Mouse (Mus musculus) liver, embryonic 16.5 days (tissue): ENCODE data around the gene Zfp446. TPM values are rescaled to one million over a fixed set of nuclear protein-coding genes. Genes with fewer than 3 reads are reported as not detected.

Experiments
- polyA plus RNA-seq: library from polyadenylated mRNA; unstranded; fragments of >200 nt; fragmentation: Nextera tagmentation; extraction: Ambion mirVana; gene quantifications from 2 replicates; pipeline ENCODE4 v1.2.1, GENCODE M21; 2015

Gene Zfp446
- polyA plus RNA-seq, 1 experiment from 2014 or later, result 2.9 TPM

Other genes starting within 250 kb of the Zfp446 start
- not detected in 2 replicates for gene Vmn2r56, start 242.8 kb upstream of the Zfp446 start, polyA plus RNA-seq
- gene Zscan18, start 174.2 kb upstream of the Zfp446 start, polyA plus RNA-seq, result 0.40 and 0.58 TPM in 2 replicates
- gene Zfp329, start 159.0 kb upstream of the Zfp446 start, polyA plus RNA-seq, result 1.7 and 2.3 TPM in 2 replicates
- 12.0 and 12.7 TPM in 2 replicates for gene Zfp110, start 143.1 kb upstream of the Zfp446 start, polyA plus RNA-seq
- gene Zfp128, start 96.7 kb upstream of the Zfp446 start, polyA plus RNA-seq, result 0.54 and 0.55 TPM in 2 replicates
- gene Zscan22, start 80.0 kb upstream of the Zfp446 start, polyA plus RNA-seq, result 3.3 and 3.9 TPM in 2 replicates
- 473 and 517 TPM in 2 replicates for gene Rps5, start 55.6 kb upstream of the Zfp446 start, polyA plus RNA-seq
- 0.07 and 0.09 TPM in 2 replicates for gene Rnf225, start 50.4 kb upstream of the Zfp446 start, polyA plus RNA-seq
- 2.4 and 2.6 TPM in 2 replicates for gene Zfp324, start 12.0 kb upstream of the Zfp446 start, polyA plus RNA-seq
- gene Slc27a5, start 20.3 kb downstream of the Zfp446 start, polyA plus RNA-seq, result 23.6 and 26.5 TPM in 2 replicates
- 50.0 and 57.9 TPM in 2 replicates for gene Trim28, start 21.3 kb downstream of the Zfp446 start, polyA plus RNA-seq
- 10.0 and 11.4 TPM in 2 replicates for gene Zbtb45, start 32.2 kb downstream of the Zfp446 start, polyA plus RNA-seq
- gene Chmp2a, start 57.0 kb downstream of the Zfp446 start, polyA plus RNA-seq, result 119 and 122 TPM in 2 replicates
- gene Ube2m, start 60.4 kb downstream of the Zfp446 start, polyA plus RNA-seq, result 10.6 and 14.3 TPM in 2 replicates
- 0.44 and 0.50 TPM in 2 replicates for gene Mzf1, start 76.9 kb downstream of the Zfp446 start, polyA plus RNA-seq
- gene Vmn1r85, start 117.3 kb downstream of the Zfp446 start, polyA plus RNA-seq, result not detected in 2 replicates
- gene Vmn1r86, start 142.1 kb downstream of the Zfp446 start, polyA plus RNA-seq, result not detected in 2 replicates
- not detected in 2 replicates for gene Vmn1r87, start 162.3 kb downstream of the Zfp446 start, polyA plus RNA-seq
- not detected in 2 replicates for gene Vmn1r88, start 181.7 kb downstream of the Zfp446 start, polyA plus RNA-seq
- gene Vmn1r89, start 235.2 kb downstream of the Zfp446 start, polyA plus RNA-seq, result not detected in 2 replicates